Mouse (Mus musculus) 3T3-L1 (cell line): Measurements from ENCODE around the gene Jade2.
A peak's percentile ranks its signal among the peaks of the same experiment; 100 is the strongest.

Source experiments
- DNase-seq: peaks from one replicate; pipeline ENCODE4 v3.0.0-alpha.2; 2015; ENCODE audit warnings: low read depth, low spot score

Jade2 gene

DNA sequence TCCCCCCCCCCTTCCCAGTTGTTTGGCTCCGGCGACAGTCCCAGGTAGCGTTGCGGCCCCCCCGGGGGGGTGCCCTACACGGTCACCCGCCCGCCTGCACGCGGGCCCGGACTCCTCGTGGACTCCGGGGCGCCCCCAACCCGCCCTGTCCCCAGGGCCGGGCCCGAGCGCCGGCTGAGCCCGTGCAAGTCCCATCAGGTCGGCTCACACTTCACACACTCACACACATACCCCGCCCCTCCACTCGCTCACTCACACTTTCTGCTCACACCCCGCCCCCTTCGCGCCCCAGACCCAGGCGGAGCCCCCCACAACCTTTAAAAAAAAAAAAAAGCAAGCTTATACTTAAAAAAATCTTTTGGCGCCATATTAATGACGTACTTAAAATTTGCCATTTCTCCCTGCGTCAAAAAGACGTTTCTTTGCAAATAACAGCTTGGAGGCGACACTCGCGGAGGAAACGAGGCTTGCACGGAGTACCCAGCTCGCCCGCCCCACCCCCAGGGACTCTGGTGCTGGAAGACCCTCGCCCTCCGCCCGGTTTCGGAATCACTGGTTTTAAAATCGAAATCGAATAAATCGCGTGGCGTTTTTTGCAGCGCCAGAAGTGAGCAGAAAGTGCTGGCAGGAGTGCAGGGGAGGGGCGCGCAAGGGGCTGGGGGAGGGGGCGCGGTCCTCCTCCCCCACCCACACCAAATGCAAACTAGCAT lies 520 bp upstream of the Jade2 start:
- DNase-seq: peak; percentile 63

DNA sequence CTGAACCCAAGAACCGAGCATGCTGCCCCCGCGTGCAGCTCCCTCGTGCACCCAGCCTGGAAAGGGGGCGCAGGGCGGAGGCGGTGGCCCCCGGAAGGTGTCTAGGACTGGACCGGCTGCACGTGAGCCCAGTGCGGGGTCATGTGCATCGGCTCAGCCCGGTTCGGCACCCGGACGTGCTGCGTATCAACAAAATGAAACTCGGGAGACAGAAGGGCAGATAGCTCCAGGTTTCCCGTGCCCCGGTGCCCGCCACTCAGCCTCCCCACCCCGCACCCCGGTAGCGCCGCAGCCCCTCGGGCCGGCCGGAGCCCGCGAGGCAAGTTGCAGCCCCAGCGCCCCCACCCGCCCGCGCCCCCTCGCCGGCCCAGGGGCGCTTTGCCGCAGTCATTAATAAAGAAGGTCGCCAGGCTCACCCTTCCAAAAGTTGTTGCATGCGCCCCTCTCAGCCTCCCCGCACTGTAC lies 805 bp downstream of the Jade2 start:
- no peak for DNase-seq

DNA sequence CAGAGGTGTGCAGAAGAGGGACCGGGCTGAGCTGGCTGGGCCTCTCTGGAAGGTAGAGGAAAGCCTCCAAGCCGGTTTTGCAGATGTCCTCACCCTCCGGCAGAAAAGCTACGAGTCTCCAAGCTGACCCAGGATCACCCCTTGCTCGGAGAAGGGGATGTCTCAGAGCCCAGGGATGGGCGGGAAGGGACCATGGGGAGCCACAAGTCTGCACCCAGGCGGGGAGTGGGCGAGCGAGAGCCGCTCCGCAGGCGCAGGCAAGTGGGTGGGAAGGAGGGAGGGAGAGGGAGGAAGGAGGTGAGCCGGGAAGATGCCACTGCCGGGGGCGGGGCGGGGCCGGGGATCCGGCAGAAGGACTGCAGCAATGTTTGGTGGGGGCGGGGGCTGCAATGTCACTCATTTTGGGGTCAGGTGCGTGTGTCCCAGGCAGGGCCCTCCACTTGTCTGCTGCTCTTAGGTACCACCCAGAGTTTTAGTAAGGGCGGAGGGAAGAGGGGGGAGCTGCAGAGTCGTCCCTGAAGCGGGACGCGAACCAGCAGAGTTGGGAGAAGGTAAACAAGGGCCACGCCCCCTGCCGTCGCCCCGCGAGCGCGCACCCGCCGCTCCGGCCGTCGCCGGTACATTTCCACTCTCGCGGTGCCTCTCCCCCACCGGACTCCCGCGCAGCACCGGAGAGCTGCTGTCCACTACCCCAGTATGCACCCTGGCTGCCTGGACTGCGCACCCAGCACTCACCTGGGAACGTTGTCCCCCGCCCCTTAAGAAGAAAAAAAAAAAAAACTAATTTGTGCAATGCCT lies 1.4 kb downstream of the Jade2 start:
- DNase-seq: peak; percentile 83

DNA sequence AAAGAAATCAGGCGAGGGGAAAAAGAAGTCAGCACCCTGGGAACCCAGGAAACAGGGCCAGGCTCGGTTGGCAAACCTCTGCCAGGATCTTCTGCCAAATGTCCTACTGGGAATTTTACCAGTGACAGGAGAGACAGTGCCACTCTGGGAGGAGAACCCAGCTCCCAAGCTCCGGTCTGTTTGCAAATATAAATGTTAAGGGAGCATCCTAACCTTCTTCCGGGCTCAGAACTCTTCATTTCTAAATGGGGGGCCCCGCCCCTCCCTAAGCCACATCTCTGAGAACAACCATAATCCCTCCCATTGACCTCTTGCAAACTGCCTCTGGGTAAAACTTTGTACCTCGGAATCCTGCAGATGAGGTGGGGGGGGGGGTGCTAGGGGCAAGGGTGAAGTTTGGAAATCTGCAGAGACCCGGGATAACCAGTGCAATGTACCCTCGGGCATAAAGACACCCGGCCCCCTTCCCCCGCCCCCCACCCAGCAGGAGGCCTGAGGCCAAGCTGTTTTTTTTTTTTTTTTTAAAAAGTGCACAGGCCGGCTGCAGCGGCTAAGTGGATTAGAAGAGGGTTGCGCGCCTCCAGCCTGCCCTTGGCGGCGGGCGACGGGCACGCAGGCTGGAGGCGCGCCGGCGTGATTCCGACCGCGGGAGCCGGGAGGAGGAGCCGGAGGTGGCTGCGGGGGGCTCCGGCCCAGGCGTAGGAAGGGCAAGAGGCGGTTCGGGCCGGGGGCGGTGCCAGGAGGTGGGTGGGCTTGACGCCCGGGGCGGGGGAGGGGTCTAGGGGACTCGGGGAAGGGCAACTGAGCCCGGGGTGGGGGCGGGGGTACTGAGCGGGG lies 2.3 kb downstream of the Jade2 start:
- peak; percentile 74 for DNase-seq

DNA sequence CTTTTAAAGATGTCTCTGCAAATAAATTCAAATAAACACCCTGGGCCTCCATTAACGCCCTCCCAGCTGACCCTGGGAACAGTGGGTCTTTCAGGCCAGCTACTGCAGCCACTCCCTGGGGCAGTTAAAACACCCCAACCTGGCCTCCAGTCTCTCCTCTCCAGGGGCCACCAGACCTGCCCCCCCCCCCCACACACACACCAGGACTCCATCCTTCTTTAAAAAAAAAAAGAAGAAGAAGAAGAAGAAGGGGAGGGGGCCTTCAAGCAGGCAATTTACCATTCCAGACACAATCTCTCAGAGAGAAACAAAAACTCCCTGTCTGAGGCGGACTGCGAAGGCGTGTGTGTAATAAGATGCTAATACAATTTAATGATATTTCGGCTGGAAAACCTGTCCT lies 4.9 kb downstream of the Jade2 start:
- no peak for DNase-seq

DNA sequence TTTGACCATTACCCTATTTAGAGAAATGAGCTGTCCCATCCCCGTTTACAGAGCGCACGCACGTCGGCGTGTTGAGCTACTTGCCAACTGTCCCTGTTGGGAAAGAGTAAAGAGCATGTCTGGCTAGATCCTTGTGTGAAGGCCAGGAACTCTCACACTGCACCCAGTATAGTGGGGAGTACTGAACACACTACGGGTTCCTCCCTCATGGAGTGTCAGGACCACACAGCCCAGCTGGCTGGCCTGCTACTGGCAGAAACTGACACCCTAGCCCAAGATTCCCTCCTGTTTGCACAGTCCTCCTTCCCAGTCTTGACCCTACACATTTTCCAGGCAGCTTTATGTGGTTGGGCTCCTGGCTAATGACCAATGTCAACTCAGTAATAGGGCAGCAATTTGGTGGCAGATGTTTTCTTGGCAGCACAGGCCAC lies 5.3 kb downstream of the Jade2 start:
- peak; percentile 52 for DNase-seq

DNA sequence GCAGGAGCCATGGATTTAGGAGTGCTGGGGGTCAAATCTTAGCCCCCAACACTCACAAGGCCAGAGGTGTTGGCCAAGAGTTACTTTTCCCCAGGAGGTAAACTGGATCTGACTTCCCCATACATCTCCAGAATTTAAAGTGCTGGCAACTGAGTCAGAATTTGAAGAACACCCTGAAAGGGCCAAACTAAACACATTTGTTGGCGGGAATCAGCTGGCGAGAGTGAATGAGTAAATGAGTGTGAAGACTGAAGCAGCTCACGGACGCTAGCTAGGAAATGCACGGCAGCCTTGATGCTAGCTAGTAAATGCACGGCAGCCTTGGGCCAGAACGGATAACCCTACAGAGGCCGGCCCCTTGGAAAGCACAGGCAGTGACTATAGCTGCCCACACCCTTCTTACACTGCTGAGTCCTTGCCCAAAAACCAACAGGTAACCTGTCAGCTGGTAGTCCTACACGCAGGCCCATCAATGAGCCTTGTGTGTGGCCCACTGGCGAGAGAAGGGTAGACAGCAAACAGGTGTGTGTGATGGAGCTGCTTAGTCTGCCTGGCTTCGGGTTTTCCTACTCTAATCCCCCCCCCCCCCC lies 6.6 kb downstream of the Jade2 start:
- no peak for DNase-seq

DNA sequence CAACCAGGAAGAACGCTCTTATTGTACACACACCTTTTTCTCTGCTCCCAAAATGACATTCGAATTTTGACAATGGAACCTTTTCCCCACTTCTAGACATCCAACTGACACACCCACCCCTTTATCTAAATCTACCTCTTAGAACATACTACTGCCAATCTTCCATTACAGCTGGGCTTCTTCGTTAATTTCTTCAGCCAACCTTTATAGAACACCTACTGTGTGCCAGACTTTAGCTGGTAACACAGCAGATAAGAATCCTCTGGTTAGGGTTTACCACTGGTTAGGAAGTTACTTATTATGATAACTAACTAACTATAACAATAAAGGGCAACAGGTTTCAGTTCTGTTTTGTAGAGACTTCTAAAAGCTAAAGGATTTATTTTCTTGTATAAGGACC lies 9.1 kb downstream of the Jade2 start:
- no peak for DNase-seq

DNA sequence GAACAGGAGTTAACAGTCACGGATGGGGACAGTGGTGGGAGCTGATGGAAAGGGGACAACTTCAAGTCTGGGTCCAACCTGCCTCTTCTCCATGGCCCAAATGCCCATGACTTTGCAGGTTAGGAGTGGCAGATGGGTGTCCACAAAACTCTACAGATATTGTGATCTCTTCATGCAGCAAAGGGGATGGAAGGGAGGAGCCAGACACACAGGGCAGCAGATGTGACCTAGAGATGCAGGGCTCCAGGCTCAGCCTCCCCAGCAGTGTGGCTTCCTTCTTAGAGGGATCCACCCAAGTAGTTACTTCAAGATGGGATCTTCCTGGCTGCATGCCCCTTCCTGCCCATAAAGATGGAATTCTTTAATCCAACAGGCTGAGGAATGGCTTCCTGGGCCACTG lies 9.6 kb downstream of the Jade2 start:
- no peak for DNase-seq

DNA sequence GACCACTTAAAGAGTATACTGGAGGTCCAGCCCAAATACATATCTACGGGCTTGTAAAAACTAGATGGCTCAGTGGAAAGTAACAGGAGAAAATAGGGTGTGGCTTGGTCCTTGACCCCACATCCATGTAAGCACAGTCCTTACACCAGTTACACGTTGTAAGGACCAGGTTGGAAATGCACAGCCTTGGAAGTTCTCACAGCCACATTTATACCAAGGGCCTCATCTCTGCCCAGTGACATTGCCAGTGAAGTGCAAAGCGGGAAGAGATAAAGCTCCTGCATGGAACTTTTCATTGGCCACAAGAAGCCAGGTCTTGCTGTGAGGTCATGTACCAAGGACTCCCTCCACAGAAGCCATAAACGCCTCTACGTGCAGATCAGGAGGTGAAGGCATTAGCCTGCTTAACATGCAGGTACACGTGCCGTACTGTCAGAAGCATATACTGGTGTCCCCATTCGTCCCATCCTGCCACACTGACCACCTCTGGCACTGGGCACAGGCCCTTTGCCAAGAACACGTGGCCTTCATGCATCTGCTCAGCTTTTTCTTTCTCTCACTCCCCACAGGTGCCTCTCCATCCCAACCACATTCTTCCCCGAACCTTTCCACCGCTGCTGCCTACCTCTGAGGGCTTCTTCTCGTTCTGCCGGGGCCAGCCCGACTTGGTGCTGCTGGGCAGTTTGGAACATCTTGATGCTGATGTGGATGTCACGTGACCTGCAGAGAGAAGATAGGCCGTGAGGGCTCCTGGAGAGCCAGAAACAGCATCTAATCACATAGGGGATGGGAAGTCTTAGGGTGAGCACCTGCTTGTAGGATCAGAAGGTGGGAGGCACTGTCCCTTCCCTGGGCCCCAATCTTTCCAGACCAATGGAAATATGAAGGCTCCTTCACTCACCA lies 11.2 kb downstream of the Jade2 start:
- no peak for DNase-seq

DNA sequence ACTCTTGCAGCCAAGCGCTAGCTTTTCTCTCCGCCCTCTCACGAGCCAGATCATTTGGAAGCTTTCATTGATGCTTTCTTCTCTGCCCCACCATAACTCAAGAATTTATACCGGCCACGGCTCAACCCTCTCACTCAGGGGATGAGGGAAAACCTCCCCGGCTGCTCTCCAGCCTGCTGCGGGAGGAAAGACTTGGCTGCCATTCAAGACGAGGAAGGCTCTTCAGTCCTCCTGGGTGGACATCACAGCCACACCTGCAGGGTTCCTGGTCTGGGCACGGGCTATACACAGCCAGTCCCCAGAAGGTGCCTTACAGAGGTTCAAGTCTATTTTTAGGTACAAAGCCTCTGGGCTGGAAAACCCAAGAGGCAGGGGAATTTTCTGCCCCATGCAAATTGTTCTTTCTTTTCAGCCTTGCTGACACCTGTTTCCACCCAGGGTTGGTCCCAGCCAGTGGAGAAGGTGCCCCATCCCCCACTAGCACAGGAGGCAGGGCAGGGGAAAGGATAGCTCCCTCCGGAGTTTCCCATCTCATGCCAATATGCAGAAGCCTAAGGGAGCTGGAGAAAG lies 12.8 kb downstream of the Jade2 start:
- no peak for DNase-seq

DNA sequence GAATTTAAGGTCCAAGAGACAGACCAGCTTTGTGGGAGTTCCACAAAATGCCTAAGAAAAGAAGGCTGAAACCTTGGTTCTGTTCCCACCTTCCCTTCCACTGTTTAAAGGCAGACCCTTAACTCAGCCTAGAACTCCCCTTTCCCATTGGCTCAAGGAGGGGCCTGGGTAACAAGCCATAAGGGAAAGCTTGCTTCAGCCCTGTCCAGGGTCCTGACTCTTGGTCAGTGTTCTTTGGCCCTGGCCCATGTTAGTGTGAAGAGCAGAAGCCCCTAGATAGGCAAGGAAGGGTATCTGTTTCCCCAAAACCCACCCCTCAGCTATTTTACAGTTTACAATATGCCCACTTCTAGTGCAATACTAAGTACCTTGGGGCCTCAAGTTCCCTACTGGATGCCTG lies 13.6 kb downstream of the Jade2 start:
- DNase-seq: no peak

DNA sequence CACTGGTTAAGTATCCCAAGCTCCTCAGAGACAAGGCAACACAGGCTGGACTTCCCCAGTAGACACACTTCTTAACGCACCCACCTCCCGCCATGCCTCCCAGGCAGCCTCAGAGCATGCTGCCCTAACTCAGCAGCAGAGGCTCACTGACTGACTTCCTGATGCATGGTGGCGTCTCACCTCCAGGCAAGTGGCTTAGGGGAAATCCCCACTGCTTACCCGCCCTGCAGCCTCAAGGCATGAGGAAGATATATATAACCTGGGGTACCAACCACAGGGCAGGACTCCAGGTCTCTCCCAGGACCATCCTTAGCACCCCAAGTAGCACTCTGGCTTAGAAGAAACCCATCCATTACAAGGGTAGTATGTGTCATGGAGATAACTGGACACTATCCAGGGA lies 14.3 kb downstream of the Jade2 start:
- DNase-seq: no peak

DNA sequence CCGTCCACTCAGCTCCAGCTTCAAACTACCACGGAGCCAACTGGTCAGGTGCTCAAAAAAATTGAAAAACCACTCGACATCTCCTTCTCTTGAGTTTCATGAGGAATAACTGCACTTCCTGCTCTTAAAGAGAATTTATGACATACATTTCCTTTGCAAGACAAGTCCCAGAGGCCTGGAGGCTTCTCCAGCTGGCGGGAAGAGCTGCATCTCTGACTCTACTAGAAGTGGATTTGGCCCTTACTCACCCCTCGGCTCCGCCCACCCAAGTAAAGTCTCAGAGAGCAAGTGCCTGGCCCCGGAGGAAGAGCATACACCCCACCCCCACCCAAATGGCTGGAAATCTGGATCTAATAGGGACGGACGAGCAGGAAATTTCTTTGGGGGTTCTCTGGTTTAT lies 16.3 kb downstream of the Jade2 start:
- DNase-seq: no peak

DNA sequence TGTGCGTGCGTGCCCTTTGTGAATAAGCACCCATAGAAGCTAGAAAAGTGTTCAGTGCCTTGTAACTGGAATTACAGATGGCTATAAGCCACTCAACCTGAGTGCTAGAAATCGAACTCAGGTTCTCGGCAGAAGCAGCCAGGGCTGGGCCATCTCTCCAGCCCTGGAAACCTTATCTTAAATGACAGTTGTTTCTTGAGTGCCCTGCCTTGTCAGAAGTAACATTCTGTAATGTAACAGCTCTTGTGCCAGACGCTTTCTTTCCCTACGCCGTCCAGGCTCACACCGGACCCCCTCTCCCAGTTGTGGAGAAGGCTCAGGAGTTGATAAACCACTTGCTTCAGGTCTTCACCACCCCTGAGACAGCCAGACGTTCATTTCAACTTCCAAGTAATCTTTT lies 16.8 kb downstream of the Jade2 start:
- no peak for DNase-seq

DNA sequence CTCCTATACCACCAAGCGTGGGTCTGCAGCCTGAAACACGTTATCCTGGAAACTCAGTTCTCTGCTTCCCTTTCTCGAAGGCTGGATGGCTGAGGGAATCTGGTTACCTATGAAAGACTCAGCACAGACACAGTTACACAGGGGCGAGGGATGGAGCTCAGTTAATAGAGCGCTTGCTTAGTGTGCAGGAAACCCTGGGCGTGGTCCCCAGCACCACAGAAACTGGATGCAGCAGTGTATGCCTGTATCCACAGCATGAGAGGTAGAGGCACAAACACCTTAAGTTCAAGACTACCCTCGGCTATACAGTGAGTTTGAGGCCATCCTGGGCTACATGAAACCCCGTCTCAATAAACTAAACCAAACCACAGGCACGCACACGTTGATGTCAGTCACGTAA lies 17.5 kb downstream of the Jade2 start:
- DNase-seq: no peak

DNA sequence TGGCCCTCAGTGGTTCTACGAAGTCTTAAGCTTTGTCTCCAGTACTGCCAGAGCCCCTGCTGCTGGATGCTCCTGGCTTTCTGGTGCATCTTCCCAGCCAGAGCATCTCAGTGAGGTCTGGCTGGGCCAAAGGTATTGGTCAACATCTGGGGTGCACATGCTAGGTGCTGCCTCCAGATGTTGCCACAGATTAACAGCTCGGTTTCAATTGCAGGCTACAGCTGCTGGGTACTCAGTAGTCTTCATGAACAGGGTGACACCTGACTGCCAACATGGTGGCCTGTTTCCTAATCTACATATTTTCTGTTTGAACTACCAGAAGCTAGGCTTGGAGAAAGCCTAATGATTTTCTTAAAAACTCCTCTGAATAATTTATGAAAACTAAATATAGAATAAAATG lies 18.3 kb downstream of the Jade2 start:
- no peak for DNase-seq

DNA sequence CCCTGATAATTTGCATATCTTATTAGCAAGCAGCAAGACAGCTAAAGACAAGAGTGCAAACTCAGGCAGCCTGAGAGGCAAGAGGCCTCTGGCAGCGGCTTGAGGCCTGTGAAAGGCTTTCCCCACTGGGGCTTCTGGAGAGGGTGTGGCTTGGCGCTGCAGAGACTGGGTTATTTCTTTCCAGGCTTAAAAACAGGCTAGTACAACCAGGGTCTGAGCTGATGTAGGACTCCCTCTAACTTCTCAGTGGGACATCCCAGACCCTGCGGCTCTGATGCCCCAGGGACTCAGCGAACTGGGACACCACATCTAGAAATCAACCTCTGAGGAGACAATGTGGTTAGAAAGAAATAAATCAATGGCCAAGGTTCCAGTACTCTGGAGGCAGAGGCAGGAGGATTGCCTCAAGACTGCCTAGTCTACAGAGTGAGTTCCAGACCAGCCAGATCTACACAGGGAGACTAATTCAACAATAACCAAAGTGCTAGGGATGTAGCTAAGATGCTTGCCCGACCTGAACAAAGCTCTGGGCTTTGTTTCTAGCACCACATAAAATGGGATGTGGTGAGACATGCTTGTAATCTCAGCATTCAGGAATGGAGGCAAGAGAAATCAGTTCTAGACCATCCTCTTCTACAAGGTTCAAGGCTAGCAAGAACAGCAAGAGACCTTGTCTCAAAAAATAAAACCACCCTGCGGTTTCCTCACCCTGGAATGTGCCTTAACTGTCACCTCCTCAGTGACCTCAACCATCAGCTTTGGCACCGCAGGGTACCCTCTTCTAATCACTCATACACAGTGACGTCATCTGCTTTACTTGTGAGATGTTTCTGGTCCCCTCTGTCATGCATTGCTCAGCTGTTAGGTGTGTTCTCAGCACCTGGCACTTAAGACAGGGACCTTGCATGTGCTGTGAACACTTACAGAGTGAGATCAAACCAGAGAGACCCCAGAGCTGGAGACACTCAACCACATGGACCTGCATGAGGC lies 20.0 kb downstream of the Jade2 start:
- peak; percentile 47 for DNase-seq

DNA sequence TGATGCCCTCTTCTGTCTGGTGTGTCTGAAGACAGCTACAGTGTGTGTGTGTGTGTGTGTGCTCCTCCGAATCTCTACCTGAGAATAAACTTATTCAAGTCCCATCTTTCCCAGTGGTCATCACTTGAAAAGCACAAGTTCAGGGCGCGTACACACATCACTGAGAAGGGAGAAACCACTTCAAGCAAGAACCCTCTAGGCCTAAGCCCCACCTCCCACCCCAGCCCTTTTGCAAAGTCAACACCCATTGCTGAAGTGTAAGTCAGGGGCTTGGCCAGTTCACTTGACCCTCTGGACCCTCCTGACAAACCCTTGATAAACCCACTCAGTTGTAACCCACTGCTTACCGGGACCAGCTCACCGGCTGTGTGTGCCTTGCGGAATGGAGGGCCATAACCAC lies 20.9 kb downstream of the Jade2 start:
- DNase-seq: no peak
